Mouse (Mus musculus) subcutaneous adipose tissue, adult 2 months (tissue): ENCODE results near the gene Dpysl4. TPM values are rescaled to one million over a fixed set of nuclear protein-coding genes. Genes with fewer than 3 reads are reported as not detected.

Source experiments
- polyA plus RNA-seq: library from polyadenylated mRNA; depleted of rRNA; stranded (reverse); fragments of >200 nt; gene quantifications from 2 replicates; pipeline ENCODE4 v1.2.3, GENCODE M21; 2012; ENCODE audit warnings: low replicate concordance; rRNA removed

The Dpysl4 gene
- 0.30 and 10.3 TPM in 2 replicates for polyA plus RNA-seq

GRCm38 (mm10) chr7:139085629-139086194 is at the start of gene Dpysl4:
Gene Dpysl4 (plus strand): TSS chr7:139086001.

Other genes with a start within 250 kb of the Dpysl4 start
- 31.7 and 35.2 TPM in 2 replicates for gene Ppp2r2d, start 239.9 kb upstream of the Dpysl4 start, polyA plus RNA-seq
- gene Mapk1ip1, start 239.7 kb upstream of the Dpysl4 start, polyA plus RNA-seq = 63.3 and 68.2 TPM in 2 replicates
- 47.3 and 238 TPM in 2 replicates for gene Bnip3, start 176.5 kb upstream of the Dpysl4 start, polyA plus RNA-seq
- gene Jakmip3, start 145.3 kb upstream of the Dpysl4 start, polyA plus RNA-seq = 0.54 and 2.3 TPM in 2 replicates
- 23.0 and 39.1 TPM in 2 replicates for gene Lrrc27, start 127.0 kb downstream of the Dpysl4 start, polyA plus RNA-seq
- gene Stk32c, start 127.3 kb downstream of the Dpysl4 start, polyA plus RNA-seq = 1.8 and 4.3 TPM in 2 replicates
- gene Pwwp2b, start 162.5 kb downstream of the Dpysl4 start, polyA plus RNA-seq = 9.3 and 15.7 TPM in 2 replicates